Comparison of ENCODE assay signal across 9 mouse cellular contexts in genomic region chr2:92388891-92389641, GRCm38 (mm10). TPM values are rescaled to one million over a fixed set of nuclear protein-coding genes. Genes with fewer than 3 reads are reported as not detected.
DNase-seq lines count a peak whose midpoint lies in the region; ATAC-seq and TF ChIP-seq lines count a peak whose summit lies in the region.
"Had no signal": no experiment of that assay in that cellular context is flagged by ENCODE, and none has a peak within 500 bp of the region (broad histone marks: within the 10 kb centered on the region; RNA-seq: fewer than 3 reads in every experiment).

No protein-coding gene starts in this region.

- peak overlapping the region; percentile 88 for H3K4me2 ChIP-seq in hindbrain, embryonic 13.5 days
- peak overlapping the region; percentile 83 for H3K4me2 ChIP-seq in lung, postnatal 0 days (replicated peaks; ENCODE audit: low read depth, low read length)

- ATAC-seq in hindbrain, embryonic 13.5 days (ENCODE audit: low FRiP score): peak; percentile 93
- peak; percentile 83 for ATAC-seq in lung, postnatal 0 days

- DNase-seq in NIH3T3 (ENCODE audit: low read depth): peak; percentile 93
- DNase-seq in cerebellum, postnatal 10 days: peak; percentile 89 to 94
- DNase-seq in frontal cortex, postnatal 25 days (ENCODE audit: low spot score in 2 of 2): peak; percentile 80
- DNase-seq in layer of hippocampus, postnatal 14 days (ENCODE audit: low spot score in 2 of 2): peak; percentile 87 to 93
- peak; percentile 90 for DNase-seq in lung, postnatal 0 days (ENCODE audit: low spot score)
- DNase-seq in retina, postnatal 7 days (ENCODE audit: low read depth, low spot score): peak; percentile 85
- peak; percentile 74 for DNase-seq in urinary bladder, postnatal 25 days (ENCODE audit: low spot score)

- peaks cover 37% of the 10 kb centered on the region for H3K36me3 ChIP-seq in hindbrain, embryonic 13.5 days
- no peaks in the 10 kb centered on the region for H3K36me3 ChIP-seq in lung, postnatal 0 days (ENCODE audit: insufficient read depth, low read length)

- no peak for TF ChIP-seq EP300 in lung, postnatal 0 days (IDR thresholded peaks at IDR 0.05)

- no peaks in the 10 kb centered on the region for H3K9me3 ChIP-seq in hindbrain, embryonic 13.5 days
- no peaks in the 10 kb centered on the region for H3K9me3 ChIP-seq in lung, postnatal 0 days (ENCODE audit: low read length)

- H3K27ac ChIP-seq in hindbrain, embryonic 13.5 days: peak overlapping the region; percentile 93
- H3K27ac ChIP-seq in lung, postnatal 0 days (ENCODE audit: low read length): peak overlapping the region; percentile 59
- H3K27ac ChIP-seq: macrophage had no signal

- under 1% methylated on average over 53 of the region's 62 CpGs for WGBS in hindbrain, embryonic 13.5 days
- WGBS in lung, postnatal 0 days: under 1% methylated on average over 43 of the region's 62 CpGs

- peak overlapping the region; percentile 84 for H3K4me3 ChIP-seq in hindbrain, embryonic 13.5 days
- peak overlapping the region; percentile 52 for H3K4me3 ChIP-seq in lung, postnatal 0 days (ENCODE audit: low read depth, low read length)

- peaks cover 70% of the 10 kb centered on the region for H3K4me1 ChIP-seq in hindbrain, embryonic 13.5 days (replicated peaks)
- H3K4me1 ChIP-seq in lung, postnatal 0 days (ENCODE audit: insufficient read depth, low read depth, low read length): 0 out of 2 replicates have a peak, but pooled peaks cover 6% of the 10 kb centered on the region

- peak overlapping the region; percentile 94 for H3K9ac ChIP-seq in hindbrain, embryonic 13.5 days
- peak overlapping the region; percentile 26; the same call in 1 of the 2 replicates for H3K9ac ChIP-seq in lung, postnatal 0 days (replicated peaks; ENCODE audit: low read depth)

- no peaks in the 10 kb centered on the region for H3K27me3 ChIP-seq in hindbrain, embryonic 13.5 days
- no peaks in the 10 kb centered on the region for H3K27me3 ChIP-seq in lung, postnatal 0 days (replicated peaks; ENCODE audit: insufficient read depth, low read length)

- peak; percentile 13 for TF ChIP-seq CTCF in lung, postnatal 0 days (IDR thresholded peaks at IDR 0.05)

RNA-seq across cellular contexts. Expression of gene 1700029I15Rik, which starts 6.7 kb away (rescaled TPM):
- polyA plus RNA-seq in hindbrain, embryonic 13.5 days (2015; fragmentation: Nextera tagmentation; extraction: Ambion mirVana): 6.3 and 6.9 TPM in 2 replicates
- 1 to 10 TPM; 4.5 to 5.4 TPM for total RNA-seq in layer of hippocampus, postnatal 14 days (2021)
- polyA plus RNA-seq in lung, postnatal 0 days (2015; fragmentation: Nextera tagmentation; extraction: Ambion mirVana): 2.3 TPM in 2 replicates

RNA-seq across cellular contexts. Expression of gene Mapk8ip1, which starts 12.0 kb away (rescaled TPM):
- 111 and 112 TPM in 2 replicates for polyA plus RNA-seq in hindbrain, embryonic 13.5 days (2015; fragmentation: Nextera tagmentation; extraction: Ambion mirVana)
- 100 to 1,000 TPM; 386 to 394 TPM for total RNA-seq in layer of hippocampus, postnatal 14 days (2021)
- polyA plus RNA-seq in lung, postnatal 0 days (2015; fragmentation: Nextera tagmentation; extraction: Ambion mirVana): 7.8 and 9.7 TPM in 2 replicates

RNA-seq across cellular contexts. Expression of gene Large2, which starts 14.4 kb away (rescaled TPM):
- polyA plus RNA-seq in hindbrain, embryonic 13.5 days (2015; fragmentation: Nextera tagmentation; extraction: Ambion mirVana): 1.6 and 2.4 TPM in 2 replicates
- total RNA-seq in layer of hippocampus, postnatal 14 days (2021): 1 to 10 TPM in 1 of 2 experiments, not detected in 1; 1.7 TPM
- polyA plus RNA-seq in lung, postnatal 0 days (2015; fragmentation: Nextera tagmentation; extraction: Ambion mirVana): 17.1 and 18.7 TPM in 2 replicates
- polyA plus RNA-seq: macrophage had no signal

RNA-seq across cellular contexts. Expression of gene Pex16, which starts 14.6 kb away (rescaled TPM):
- 35.7 and 35.8 TPM in 2 replicates for polyA plus RNA-seq in hindbrain, embryonic 13.5 days (2015; fragmentation: Nextera tagmentation; extraction: Ambion mirVana)
- 10 to 100 TPM; 32.4 to 37.7 TPM for total RNA-seq in layer of hippocampus, postnatal 14 days (2021)
- 28.3 and 30.8 TPM in 2 replicates for polyA plus RNA-seq in lung, postnatal 0 days (2015; fragmentation: Nextera tagmentation; extraction: Ambion mirVana)

RNA-seq across cellular contexts. Expression of gene Cry2, which starts 44.8 kb away (rescaled TPM):
- 36.8 and 38.5 TPM in 2 replicates for polyA plus RNA-seq in hindbrain, embryonic 13.5 days (2015; fragmentation: Nextera tagmentation; extraction: Ambion mirVana)
- 100 to 1,000 TPM in 1 of 2 experiments, 10 to 100 TPM in 1; 89.0 to 110 TPM for total RNA-seq in layer of hippocampus, postnatal 14 days (2021)
- polyA plus RNA-seq in lung, postnatal 0 days (2015; fragmentation: Nextera tagmentation; extraction: Ambion mirVana): 36.3 and 36.6 TPM in 2 replicates

Comparison
In these comparisons a context has a peak if more than half of its experiments do, and no peak if none do; other contexts are left out.
1. Peak in every context shown above with its lines: DNase-seq, ATAC-seq, H3K4me3 ChIP-seq and H3K27ac ChIP-seq.
2. RNA of gene Mapk8ip1, which starts 12.0 kb away (polyA plus RNA-seq): 111 to 112 TPM in hindbrain, embryonic 13.5 days; 7.8 to 9.7 TPM in lung, postnatal 0 days; every median in the first group is over 10 times any median in the second.